ENCODE assay signal across 8 mouse cellular contexts in the genomic region with DNA sequence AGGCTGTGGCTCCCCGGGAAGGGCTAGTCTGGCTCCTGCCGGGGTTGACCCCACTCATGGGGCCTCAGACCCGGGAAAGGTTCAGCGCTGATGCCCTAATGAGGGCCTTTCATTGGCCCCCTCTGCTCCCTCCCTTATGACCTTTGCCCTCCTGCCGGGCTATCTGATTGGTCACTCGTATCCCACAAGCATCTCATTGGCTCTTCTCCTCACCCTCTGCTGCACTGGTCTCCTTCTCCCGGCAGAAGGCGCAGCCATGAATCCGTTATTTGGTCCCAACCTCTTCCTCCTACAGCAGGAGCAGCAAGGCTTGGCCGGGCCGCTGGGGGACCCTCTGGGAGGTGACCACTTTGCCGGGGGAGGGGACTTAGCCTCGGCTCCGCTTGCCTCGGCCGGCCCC. TPM values are rescaled to one million over a fixed set of nuclear protein-coding genes. Genes with fewer than 3 reads are reported as not detected.
DNase-seq lines count a peak whose midpoint lies in the region; ATAC-seq and TF ChIP-seq lines count a peak whose summit lies in the region.

Gene Iffo1, plus strand, starts transcription at position 241 of the 400 bp plus-strand sequence.

- WGBS in embryonic facial prominence, embryonic 10.5 days, result under 1% methylated on average over 16 of the region's 16 CpGs
- WGBS in intestine, postnatal 0 days, result 1% methylated on average over 16 of the region's 16 CpGs
- 0% methylated on average over 16 of the region's 16 CpGs for WGBS in midbrain, embryonic 11.5 days

- no peaks in the 10 kb centered on the region for H3K9me3 ChIP-seq in embryonic facial prominence, embryonic 10.5 days
- no peaks in the 10 kb centered on the region for H3K9me3 ChIP-seq in intestine, postnatal 0 days (ENCODE audit: control insufficient read depth)
- H3K9me3 ChIP-seq in midbrain, embryonic 11.5 days (ENCODE audit: control insufficient read depth, low read length), result no peaks in the 10 kb centered on the region

- no peak for DNase-seq in urinary bladder, adult 2 months (ENCODE audit: low spot score)
- DNase-seq in urinary bladder, postnatal 10 days (ENCODE audit: low spot score), result no peak
- DNase-seq in embryonic facial prominence, embryonic 10.5 days (ENCODE audit: low spot score), result peak; percentile 94
- no peak for DNase-seq in gonadal fat pad, adult 2 months (ENCODE audit: low read depth)
- DNase-seq in left cerebral cortex, postnatal 4 days, result peak; percentile 93
- DNase-seq in midbrain, embryonic 11.5 days (ENCODE audit: low spot score, missing footprints), result peak; percentile 99
- peak; percentile 93 for DNase-seq in skeletal muscle tissue, adult 2 months (ENCODE audit: low read depth, low spot score)

- peaks cover 76% of the 10 kb centered on the region for H3K36me3 ChIP-seq in embryonic facial prominence, embryonic 10.5 days (replicated peaks)
- H3K36me3 ChIP-seq in intestine, postnatal 0 days (ENCODE audit: control insufficient read depth, insufficient read depth), result peaks cover 26% of the 10 kb centered on the region
- H3K36me3 ChIP-seq in midbrain, embryonic 11.5 days (ENCODE audit: control insufficient read depth, insufficient read depth, low read length), result peaks cover 20% of the 10 kb centered on the region

- H3K27ac ChIP-seq in embryonic facial prominence, embryonic 10.5 days (replicated peaks), result peak within 1 kb of the TSS; percentile 90
- peak within 1 kb of the TSS; percentile 42; the same call in 1 of the 2 replicates for H3K27ac ChIP-seq in intestine, postnatal 0 days (ENCODE audit: low read depth, low read length)
- H3K27ac ChIP-seq in midbrain, embryonic 11.5 days (ENCODE audit: low read depth, low read length), result peak within 1 kb of the TSS; percentile 90

- peak; percentile 87 for ATAC-seq in intestine, postnatal 0 days
- peak; percentile 96 for ATAC-seq in midbrain, embryonic 11.5 days (ENCODE audit: low FRiP score)

- H3K4me2 ChIP-seq in intestine, postnatal 0 days (replicated peaks; ENCODE audit: low read depth), result peak within 1 kb of the TSS; percentile 68
- peak within 1 kb of the TSS; percentile 93 for H3K4me2 ChIP-seq in midbrain, embryonic 11.5 days

- H3K27me3 ChIP-seq in embryonic facial prominence, embryonic 10.5 days (replicated peaks; ENCODE audit: low read depth, poor library complexity, severe bottlenecking), result no peaks in the 10 kb centered on the region
- H3K27me3 ChIP-seq in intestine, postnatal 0 days (replicated peaks; ENCODE audit: control insufficient read depth, insufficient read depth, low read length), result no peaks in the 10 kb centered on the region
- no peaks in the 10 kb centered on the region for H3K27me3 ChIP-seq in midbrain, embryonic 11.5 days (ENCODE audit: control insufficient read depth, insufficient read depth, low read length)

- intact Hi-C loops in left cerebral cortex, postnatal 4 days (cut with DNase I), result loop anchor here (5.0 kb wide), 1 partner anchor 122 kb away; no protein-coding TSS in a partner anchor

- H3K9ac ChIP-seq in intestine, postnatal 0 days (ENCODE audit: low read depth, low read length), result peak within 1 kb of the TSS; percentile 62
- H3K9ac ChIP-seq in midbrain, embryonic 11.5 days (ENCODE audit: low read length), result peak within 1 kb of the TSS; percentile 77

- peak; percentile 74 for TF ChIP-seq CTCF in intestine, postnatal 0 days (IDR thresholded peaks at IDR 0.05; ENCODE audit: low read depth)

- peaks cover 61% of the 10 kb centered on the region for H3K4me1 ChIP-seq in embryonic facial prominence, embryonic 10.5 days
- no peaks in the 10 kb centered on the region for H3K4me1 ChIP-seq in intestine, postnatal 0 days (replicated peaks; ENCODE audit: control insufficient read depth, insufficient read depth, low read length)
- peaks cover 31% of the 10 kb centered on the region for H3K4me1 ChIP-seq in midbrain, embryonic 11.5 days (ENCODE audit: control insufficient read depth, insufficient read depth, low read length)

- peak within 1 kb of the TSS; percentile 78 for H3K4me3 ChIP-seq in embryonic facial prominence, embryonic 10.5 days
- peak within 1 kb of the TSS; percentile 57 for H3K4me3 ChIP-seq in intestine, postnatal 0 days (ENCODE audit: low read depth, low read length)
- H3K4me3 ChIP-seq in midbrain, embryonic 11.5 days (ENCODE audit: low read depth, low read length), result peak within 1 kb of the TSS; percentile 67

RNA-seq across cellular contexts. Expression of gene Iffo1, which starts in this region (rescaled TPM):
- polyA plus RNA-seq in urinary bladder, adult 2 months (2012; rRNA removed), result 28.6 and 29.0 TPM in 2 replicates
- 11.0 and 11.1 TPM in 2 replicates for polyA plus RNA-seq in embryonic facial prominence, embryonic 10.5 days (2016; fragmentation: Nextera tagmentation; extraction: Ambion mirVana)
- polyA plus RNA-seq in gonadal fat pad, adult 2 months (2012; rRNA removed), result 20.9 and 21.5 TPM in 2 replicates
- 3.2 and 3.9 TPM in 2 replicates for polyA plus RNA-seq in intestine, postnatal 0 days (2015; fragmentation: Nextera tagmentation; extraction: Ambion mirVana)
- 10 to 100 TPM; 27.0 to 28.3 TPM for total RNA-seq in left cerebral cortex, postnatal 4 days (2021)
- polyA plus RNA-seq in midbrain, embryonic 11.5 days (2014; fragmentation: Nextera tagmentation; extraction: Ambion mirVana), result 8.4 and 8.6 TPM in 2 replicates

Comparison
In these comparisons a context has a peak if more than half of its experiments do, and no peak if none do; other contexts are left out.
1. DNase-seq: peak in embryonic facial prominence, embryonic 10.5 days (single experiment), left cerebral cortex, postnatal 4 days (single experiment), midbrain, embryonic 11.5 days (single experiment) and skeletal muscle tissue, adult 2 months (single experiment); none in urinary bladder, adult 2 months (single experiment), urinary bladder, postnatal 10 days (single experiment) and gonadal fat pad, adult 2 months (single experiment).
2. Peak in every context shown above with its lines, with median percentiles within 50 percentile points of each other: H3K27ac ChIP-seq and H3K4me3 ChIP-seq.